Mouse (Mus musculus) myocyte (in vitro differentiated cells): ENCODE data around the gene Supt6. TPM values are rescaled to one million over a fixed set of nuclear protein-coding genes. Genes with fewer than 3 reads are reported as not detected.
A peak's percentile ranks its signal among the peaks of the same experiment; 100 is the strongest.

ENCODE experiments used
- H3K27me3 ChIP-seq: one replicate; pipeline ENCODE4 v1.6.1; 2011; ENCODE audit not compliant: control insufficient read depth, insufficient read depth, insufficient read length
- H3K36me3 ChIP-seq: one replicate; pipeline ENCODE4 v1.6.1; 2011; ENCODE audit not compliant: control insufficient read depth, insufficient read depth
- H3K4me2 ChIP-seq: one replicate; pipeline ENCODE4 v1.6.1; 2011; ENCODE audit warnings: low read depth, control low read depth
- H3K4me3 ChIP-seq: one replicate; pipeline ENCODE4 v1.5.1; 2011; ENCODE audit warnings: mild to moderate bottlenecking, control low read depth, moderate library complexity
- H3K79me2 ChIP-seq: one replicate; pipeline ENCODE4 v1.6.1; 2011; ENCODE audit not compliant: control insufficient read depth, insufficient read depth
- H3ac ChIP-seq: one replicate; pipeline ENCODE4 v1.6.1; 2011; ENCODE audit not compliant: control insufficient read depth, insufficient read length
- CEBPB ChIP-seq: IDR thresholded peaks from 2 replicates; pipeline ENCODE4 v1.6.1; 2011; ENCODE audit warnings: mild to moderate bottlenecking, moderate library complexity; ENCODE audit not compliant: poor library complexity, insufficient read depth, severe bottlenecking
- E2F4 ChIP-seq: IDR thresholded peaks from one replicate; pipeline ENCODE4 v1.6.1; 2011; ENCODE audit warnings: mild to moderate bottlenecking, control low read depth, moderate library complexity; ENCODE audit not compliant: insufficient read depth
- MAX ChIP-seq: IDR thresholded peaks from one replicate; pipeline ENCODE4 v1.6.1; 2011; ENCODE audit warnings: low read depth, mild to moderate bottlenecking, control low read depth
- MYOD1 ChIP-seq, 3 experiments: IDR thresholded peaks; one replicate each; pipeline ENCODE4 v1.6.1; 2011; ENCODE audit warnings: control low read depth in 2 of 3, low read depth in 2 of 3, mild to moderate bottlenecking in 2 of 3, moderate library complexity in 1 of 3; ENCODE audit not compliant: insufficient read length in 2 of 3, control insufficient read depth in 1 of 3
- MYOG ChIP-seq, 3 experiments: IDR thresholded peaks; one replicate each; pipeline ENCODE4 v1.6.1; 2011; ENCODE audit warnings: control low read depth in 2 of 3, low read depth in 2 of 3, mild to moderate bottlenecking in 2 of 3; ENCODE audit not compliant: insufficient read length in 2 of 3, control insufficient read depth in 1 of 3, insufficient read depth in 1 of 3
- POLR2A ChIP-seq: IDR thresholded peaks from one replicate; pipeline ENCODE4 v1.6.1; 2011; ENCODE audit warnings: low read depth, mild to moderate bottlenecking, control low read depth, moderate library complexity; ENCODE audit not compliant: insufficient read length
- POLR2AphosphoS2 ChIP-seq: IDR thresholded peaks from one replicate; pipeline ENCODE4 v1.6.1; 2011; ENCODE audit warnings: low read depth, control low read depth; ENCODE audit not compliant: insufficient read length
- REST ChIP-seq: IDR thresholded peaks from one replicate; pipeline ENCODE4 v1.6.1; 2011; ENCODE audit warnings: mild to moderate bottlenecking, control low read depth, moderate library complexity; ENCODE audit not compliant: insufficient read depth, insufficient read length
- SRF ChIP-seq: IDR thresholded peaks from one replicate; pipeline ENCODE4 v1.6.1; 2011; ENCODE audit warnings: low read depth; ENCODE audit not compliant: control insufficient read depth, insufficient read length
- TCF12 ChIP-seq: IDR thresholded peaks from one replicate; pipeline ENCODE4 v1.6.1; 2011; ENCODE audit warnings: mild to moderate bottlenecking, control low read depth; ENCODE audit not compliant: poor library complexity, insufficient read depth, severe bottlenecking
- TCF3 ChIP-seq: IDR thresholded peaks from one replicate; pipeline ENCODE4 v1.6.1; 2011; ENCODE audit warnings: low read depth, control low read depth; ENCODE audit not compliant: insufficient read length
- USF1 ChIP-seq: IDR thresholded peaks from one replicate; pipeline ENCODE4 v1.6.1; 2011; ENCODE audit warnings: low read depth, mild to moderate bottlenecking, control low read depth, moderate library complexity
- polyA plus RNA-seq: library from polyadenylated mRNA; unstranded; fragments of >200 nt; fragmentation: generic; extraction: Trizol; gene quantifications from one replicate; pipeline ENCODE4 v1.2.1, GENCODE M21; 2012; ENCODE audit warnings: missing spikeins

Supt6 gene
- polyA plus RNA-seq, 1 experiment, result 42.3 TPM

DNA sequence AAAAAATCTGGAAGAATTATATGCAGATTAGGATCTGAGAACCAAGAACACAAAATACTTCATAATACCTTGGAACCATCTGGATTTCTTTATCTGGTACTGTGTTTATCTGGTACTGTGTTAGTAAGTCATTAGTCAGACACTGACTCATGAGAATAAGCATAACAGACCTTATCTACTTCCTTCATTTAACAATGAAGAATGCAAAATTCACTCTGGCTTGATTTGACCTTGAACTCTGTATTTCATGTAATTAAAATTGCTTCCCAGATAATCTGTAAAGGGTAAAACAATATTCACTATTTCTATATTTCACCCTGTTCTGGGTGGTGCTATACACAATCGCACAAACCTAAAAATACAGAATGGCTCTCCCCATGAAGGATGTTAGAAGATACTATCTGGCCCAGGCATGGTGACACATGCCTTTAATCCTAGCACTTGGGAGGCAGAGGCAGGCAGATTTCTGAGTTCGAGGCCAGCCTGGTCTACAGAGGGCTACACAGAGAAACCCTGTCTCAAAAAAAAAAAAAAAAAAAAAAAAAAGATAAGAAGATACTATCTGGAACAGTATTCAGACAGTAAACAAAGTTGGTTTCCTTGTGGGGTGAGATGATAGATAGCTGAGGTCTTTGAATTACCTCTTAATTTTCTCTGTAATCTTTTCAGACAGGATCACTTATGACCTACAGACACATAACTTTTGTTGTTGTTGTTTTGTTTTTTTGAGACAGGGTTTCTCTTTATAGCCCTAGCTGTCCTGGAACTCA is 14.9 kb upstream of the Supt6 start:
- H3K4me3 ChIP-seq, result no peak overlapping the region
- H3K4me2 ChIP-seq, result peak overlapping the region; percentile 42
- peaks cover 15% of the 10 kb centered on the region for H3K79me2 ChIP-seq
- no peak overlapping the region for H3ac ChIP-seq
- no peaks in the 10 kb centered on the region for H3K27me3 ChIP-seq
- peaks cover 20% of the 10 kb centered on the region for H3K36me3 ChIP-seq
- no peak for TF ChIP-seq POLR2AphosphoS2

DNA sequence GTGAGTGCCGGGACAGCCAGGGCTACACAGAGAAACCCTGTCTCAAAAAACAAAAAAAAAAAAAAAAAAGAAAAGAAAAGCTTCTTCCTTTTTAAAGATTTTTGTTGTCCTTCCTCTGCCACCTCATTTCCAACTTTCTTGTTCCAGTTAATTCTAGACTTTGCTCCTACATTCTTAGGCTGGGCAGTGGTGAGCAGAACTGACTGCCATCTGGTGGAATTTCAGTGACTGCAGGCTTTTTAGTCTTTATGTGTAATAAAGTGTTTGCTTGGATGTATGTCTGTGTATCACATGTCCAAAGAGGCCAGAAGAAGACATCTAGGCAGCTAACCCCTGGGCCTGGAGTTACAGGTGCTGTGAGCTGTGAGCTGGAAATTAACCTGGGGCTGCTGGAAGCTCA is 10.8 kb upstream of the Supt6 start:
- Histone ChIP-seq H3K4me3 (no peak overlapping the region), H3ac (no peak overlapping the region), H3K36me3 (peaks cover 15% of the 10 kb centered on the region), H3K79me2 (peaks cover 7% of the 10 kb centered on the region), H3K27me3 (no peaks in the 10 kb centered on the region), H3K4me2 (no peak overlapping the region)
- TF ChIP-seq MYOG (IDR thresholded peaks at IDR 0.05; ENCODE audit: control insufficient read depth in 1 of 3, insufficient read depth in 1 of 3, insufficient read length in 2 of 3, low read depth in 2 of 3) (no peak), MYOD1 (IDR thresholded peaks at IDR 0.05; ENCODE audit: control insufficient read depth in 1 of 3, insufficient read length in 2 of 3, low read depth in 2 of 3) (no peak), POLR2A (no peak), USF1 (no peak), MAX (no peak)

DNA sequence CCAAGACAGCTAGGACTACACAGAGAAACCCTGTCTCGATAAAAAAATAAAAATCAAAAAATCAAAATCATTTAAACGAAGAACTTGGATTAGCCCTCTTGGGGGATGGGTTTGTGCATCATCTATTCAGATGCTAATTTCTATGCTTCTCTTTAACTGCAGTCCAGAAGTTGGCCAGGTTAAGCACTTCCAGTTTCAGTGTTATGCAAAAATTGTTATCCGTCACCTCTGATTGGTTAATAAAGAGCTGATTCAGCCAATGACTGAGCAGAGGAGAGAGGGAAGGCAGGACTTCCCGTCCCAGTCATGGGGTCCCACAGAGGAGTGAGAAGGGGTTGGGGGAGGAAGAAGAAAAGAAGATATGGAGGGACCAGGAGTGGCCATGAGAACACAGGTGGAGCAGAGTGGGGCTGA is 1.9 kb upstream of the Supt6 start:
- TF ChIP-seq TCF3, result no peak
- TF ChIP-seq CEBPB, result no peak
- TF ChIP-seq POLR2A, result no peak
- TF ChIP-seq REST, result no peak
- TF ChIP-seq POLR2AphosphoS2, result no peak
- no peak for TF ChIP-seq MAX
- no peak for TF ChIP-seq MYOD1 (IDR thresholded peaks at IDR 0.05; ENCODE audit: control insufficient read depth in 1 of 3, insufficient read length in 2 of 3, low read depth in 2 of 3)
- TF ChIP-seq E2F4, result no peak
- no peak for TF ChIP-seq USF1
- TF ChIP-seq MYOG (IDR thresholded peaks at IDR 0.05; ENCODE audit: control insufficient read depth in 1 of 3, insufficient read depth in 1 of 3, insufficient read length in 2 of 3, low read depth in 2 of 3), result no peak
- TF ChIP-seq TCF12, result no peak
- TF ChIP-seq SRF, result no peak
- no peak overlapping the region for H3K4me3 ChIP-seq
- H3ac ChIP-seq, result no peak overlapping the region
- no peaks in the 10 kb centered on the region for H3K27me3 ChIP-seq
- peak overlapping the region; percentile 85 for H3K4me2 ChIP-seq
- H3K79me2 ChIP-seq, result peaks cover 78% of the 10 kb centered on the region
- peaks cover 6% of the 10 kb centered on the region for H3K36me3 ChIP-seq

GRCm38 (mm10) chr11:78247012-78247348 is 1.2 kb upstream of the Supt6 start:
- peak overlapping the region; percentile 85 for H3K4me2 ChIP-seq
- TF ChIP-seq SRF, result no peak
- TF ChIP-seq REST, result no peak
- TF ChIP-seq MAX, result no peak
- no peak for TF ChIP-seq POLR2A
- no peak for TF ChIP-seq POLR2AphosphoS2
- no peak for TF ChIP-seq USF1
- no peak for TF ChIP-seq E2F4
- TF ChIP-seq TCF3, result no peak
- TF ChIP-seq TCF12, result no peak
- TF ChIP-seq MYOG (IDR thresholded peaks at IDR 0.05; ENCODE audit: control insufficient read depth in 1 of 3, insufficient read depth in 1 of 3, insufficient read length in 2 of 3, low read depth in 2 of 3), result no peak
- no peak for TF ChIP-seq CEBPB
- TF ChIP-seq MYOD1 (IDR thresholded peaks at IDR 0.05; ENCODE audit: control insufficient read depth in 1 of 3, insufficient read length in 2 of 3, low read depth in 2 of 3), result no peak
- no peaks in the 10 kb centered on the region for H3K27me3 ChIP-seq
- no peak overlapping the region for H3ac ChIP-seq
- H3K36me3 ChIP-seq, result peaks cover 6% of the 10 kb centered on the region
- H3K4me3 ChIP-seq, result peak overlapping the region; percentile 97
- H3K79me2 ChIP-seq, result peaks cover 82% of the 10 kb centered on the region

DNA sequence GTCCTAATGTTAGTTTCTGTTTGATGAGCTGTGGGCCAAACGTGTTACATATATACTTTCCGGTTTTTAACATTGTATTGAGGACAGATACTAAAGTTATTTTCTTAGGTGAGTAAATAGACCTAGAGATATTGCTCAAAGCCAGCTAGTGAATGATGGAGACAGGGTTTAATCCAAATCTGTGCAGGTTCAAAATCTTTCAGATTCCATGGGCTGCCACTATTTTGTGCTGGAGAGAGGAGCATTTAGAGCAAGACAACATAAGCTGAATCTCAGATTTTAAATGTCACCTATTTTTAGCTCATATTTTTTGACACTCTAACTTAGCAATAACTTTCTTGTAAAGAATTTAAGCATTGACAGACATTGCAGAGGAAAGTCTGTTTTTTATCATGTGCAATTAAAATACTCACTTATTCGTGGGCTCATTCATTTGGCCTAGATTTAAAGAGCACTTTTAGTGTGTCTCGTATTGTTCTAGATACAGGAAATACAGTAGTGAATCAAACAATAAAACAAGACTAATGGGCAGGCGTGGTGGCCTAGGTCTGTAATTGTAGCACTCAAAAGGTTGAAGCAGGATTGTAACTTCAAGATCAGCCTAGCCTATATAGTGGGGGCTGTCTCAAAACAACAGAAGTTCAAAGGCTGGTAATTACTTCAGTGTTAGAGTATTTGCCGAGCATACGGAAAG is 678 bp upstream of the Supt6 start:
- no peak for TF ChIP-seq POLR2A
- no peak for TF ChIP-seq TCF12
- no peak for TF ChIP-seq REST
- TF ChIP-seq MAX, result no peak
- TF ChIP-seq USF1, result no peak
- TF ChIP-seq POLR2AphosphoS2, result no peak
- TF ChIP-seq SRF, result no peak
- TF ChIP-seq MYOG (IDR thresholded peaks at IDR 0.05; ENCODE audit: control insufficient read depth in 1 of 3, insufficient read depth in 1 of 3, insufficient read length in 2 of 3, low read depth in 2 of 3), result no peak
- TF ChIP-seq MYOD1 (IDR thresholded peaks at IDR 0.05; ENCODE audit: control insufficient read depth in 1 of 3, insufficient read length in 2 of 3, low read depth in 2 of 3), result no peak
- no peak for TF ChIP-seq TCF3
- no peak for TF ChIP-seq CEBPB
- TF ChIP-seq E2F4, result no peak
- H3K79me2 ChIP-seq, result peaks cover 84% of the 10 kb centered on the region

More for the DNA sequence above, 678 bp upstream of the Supt6 start:
- Histone ChIP-seq H3K36me3 (peaks cover 6% of the 10 kb centered on the region), H3K27me3 (no peaks in the 10 kb centered on the region), H3K4me3 (peak overlapping the region; percentile 97), H3K4me2 (peak overlapping the region; percentile 85), H3ac (peak overlapping the region; percentile 72)
